Mouse (Mus musculus) erythroid progenitor cell, adult 5-6 weeks (primary cell): ENCODE data around the gene Sptlc3. TPM values are rescaled to one million over a fixed set of nuclear protein-coding genes. Genes with fewer than 3 reads are reported as not detected.
A peak's percentile ranks its signal among the peaks of the same experiment; 100 is the strongest.

Source experiments
- ATAC-seq: replicated peaks from 2 replicates; pipeline ENCODE4 v1.8.0; 2016; ENCODE audit warnings: moderate number of reproducible peaks, mild to moderate bottlenecking, moderate TSS enrichment, inconsistent platforms; ENCODE audit not compliant: poor library complexity, low FRiP score, severe bottlenecking
- total RNA-seq, 2 experiments: library from RNA; stranded (forward) in 1 of 2; stranded (reverse) in 1 of 2; fragments of 150-400 nt in 1 of 2; fragments of 186-747, 209-891 nt in 1 of 2; gene quantifications; 2 replicates each; pipeline versions ENCODE4 v1.2.3 to v1.2.4; 2015 to 2017; ENCODE audit warnings: low replicate concordance in 2 of 2

The Sptlc3 gene
- total RNA-seq (2015; ENCODE audit: low replicate concordance) (not detected in 2 replicates), total RNA-seq (2017; ENCODE audit: low replicate concordance) (not detected in 2 replicates)

DNA sequence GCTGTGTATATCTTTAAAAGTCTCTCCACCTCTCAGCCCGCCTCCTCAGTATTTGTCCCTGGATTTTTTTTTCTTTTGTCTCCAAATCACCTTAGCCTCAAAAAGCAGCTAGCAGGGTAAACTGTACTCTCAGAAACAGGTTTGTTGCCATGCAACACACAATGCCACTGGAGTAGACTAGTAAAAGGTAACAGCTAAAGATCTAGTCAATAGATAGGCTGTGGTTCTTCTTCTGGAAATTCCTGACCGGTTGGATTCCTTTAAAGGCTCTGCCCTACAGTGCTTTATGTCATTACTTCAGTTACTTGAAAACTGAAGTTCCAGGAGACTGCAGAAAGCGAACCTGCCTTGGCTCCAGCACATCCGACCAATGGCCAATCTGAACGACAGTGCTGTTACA is at the start of gene Sptlc3:
TSS of gene Sptlc3 (plus strand) at position 78 of the 400 bp plus-strand sequence.
- ATAC-seq, result no peak

DNA sequence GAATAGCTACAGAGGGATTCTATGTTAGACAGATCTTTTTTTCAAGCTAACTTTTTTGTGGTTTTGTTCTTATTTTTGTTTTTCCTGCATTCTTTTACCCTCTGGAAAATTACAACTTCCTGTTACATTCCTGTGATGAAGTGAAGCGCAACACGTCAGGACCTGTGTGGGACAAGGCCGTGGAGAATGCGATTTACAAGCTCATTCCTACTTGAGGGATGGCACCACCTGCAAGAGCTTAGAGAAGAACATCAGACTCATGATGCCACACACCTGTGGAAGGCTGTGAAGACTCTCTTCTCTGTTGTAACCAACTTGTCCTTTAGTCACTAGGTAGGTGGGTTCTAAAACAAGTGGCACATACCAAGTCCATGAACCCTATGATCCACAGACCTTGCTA is 26.0 kb upstream of the Sptlc3 start:
- no peak for ATAC-seq

- ATAC-seq, result no peak
These were observed 5.0 kb upstream of the Sptlc3 start for GRCm38 (mm10) chr2:139488708-139489107.

GRCm38 (mm10) chr2:139494629-139495028 is 916 bp downstream of the Sptlc3 start:
- ATAC-seq, result no peak

- ATAC-seq, result no peak
These were observed 68.3 kb downstream of the Sptlc3 start for GRCm38 (mm10) chr2:139561966-139562505.

DNA sequence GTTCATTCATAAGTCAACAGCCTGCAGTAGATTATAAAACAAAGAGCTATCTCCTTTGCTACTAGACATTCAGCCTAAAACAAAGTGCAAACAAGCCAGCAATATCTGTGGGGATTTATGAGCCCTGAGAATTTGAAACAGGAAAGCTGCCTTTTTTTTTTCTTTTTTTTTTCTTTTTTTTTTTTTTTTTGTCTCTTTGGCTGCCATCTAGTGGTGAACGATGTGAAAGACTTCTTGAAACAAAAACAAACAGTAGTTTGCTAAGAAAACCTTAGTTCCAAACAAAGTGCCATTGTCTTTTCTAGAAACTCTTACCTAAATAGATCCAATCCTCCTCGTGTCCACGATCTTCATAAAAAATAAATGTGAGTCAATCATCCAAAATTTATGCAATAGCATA is 85.6 kb downstream of the Sptlc3 start:
- no peak for ATAC-seq

DNA sequence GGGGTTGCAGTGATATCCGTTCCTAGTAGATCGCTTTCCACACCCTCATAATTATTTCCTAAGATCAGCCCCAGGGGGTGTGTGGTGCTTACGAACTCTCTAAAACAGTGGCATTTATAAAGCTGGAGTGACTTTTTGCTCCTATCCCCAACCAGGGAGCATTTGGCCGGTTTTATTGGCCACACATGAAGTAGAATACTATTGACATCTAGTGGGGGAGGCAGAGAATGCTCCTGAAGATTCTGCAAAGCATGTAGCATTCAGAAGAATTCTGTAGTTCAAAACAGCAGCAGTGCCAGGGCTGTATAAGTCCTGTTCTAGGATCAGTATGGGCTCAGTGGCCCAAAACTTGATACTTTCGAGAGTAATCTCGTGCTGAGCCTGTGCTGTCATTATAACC is 89.1 kb downstream of the Sptlc3 start:
- ATAC-seq, result no peak

DNA sequence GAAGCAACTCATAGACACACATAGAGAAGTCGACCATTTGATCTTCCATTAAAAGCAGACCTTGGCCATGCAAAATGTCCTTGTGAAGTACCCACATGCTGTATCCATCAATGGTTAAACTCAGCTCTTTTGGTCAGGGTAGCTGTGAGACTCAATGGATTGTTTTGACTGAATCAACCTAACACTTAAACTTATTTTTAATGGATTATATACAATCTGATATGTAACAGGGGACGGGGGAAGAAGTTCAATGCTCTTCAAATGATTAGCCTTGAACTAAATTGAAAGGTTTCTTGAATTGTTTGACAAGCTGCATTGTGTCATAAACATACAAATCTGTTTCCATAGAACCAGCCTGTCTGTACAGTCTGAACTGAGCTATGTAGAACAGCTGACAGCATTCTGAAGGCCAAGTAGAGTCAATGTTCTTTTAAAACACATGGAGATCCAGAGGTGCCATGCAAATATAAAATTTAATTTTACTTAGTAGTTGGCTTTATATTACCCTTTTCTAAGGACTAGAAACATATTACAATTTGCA is 94.0 kb downstream of the Sptlc3 start:
- ATAC-seq, result no peak

GRCm38 (mm10) chr2:139589905-139590304 is 96.2 kb downstream of the Sptlc3 start:
- ATAC-seq, result no peak

DNA sequence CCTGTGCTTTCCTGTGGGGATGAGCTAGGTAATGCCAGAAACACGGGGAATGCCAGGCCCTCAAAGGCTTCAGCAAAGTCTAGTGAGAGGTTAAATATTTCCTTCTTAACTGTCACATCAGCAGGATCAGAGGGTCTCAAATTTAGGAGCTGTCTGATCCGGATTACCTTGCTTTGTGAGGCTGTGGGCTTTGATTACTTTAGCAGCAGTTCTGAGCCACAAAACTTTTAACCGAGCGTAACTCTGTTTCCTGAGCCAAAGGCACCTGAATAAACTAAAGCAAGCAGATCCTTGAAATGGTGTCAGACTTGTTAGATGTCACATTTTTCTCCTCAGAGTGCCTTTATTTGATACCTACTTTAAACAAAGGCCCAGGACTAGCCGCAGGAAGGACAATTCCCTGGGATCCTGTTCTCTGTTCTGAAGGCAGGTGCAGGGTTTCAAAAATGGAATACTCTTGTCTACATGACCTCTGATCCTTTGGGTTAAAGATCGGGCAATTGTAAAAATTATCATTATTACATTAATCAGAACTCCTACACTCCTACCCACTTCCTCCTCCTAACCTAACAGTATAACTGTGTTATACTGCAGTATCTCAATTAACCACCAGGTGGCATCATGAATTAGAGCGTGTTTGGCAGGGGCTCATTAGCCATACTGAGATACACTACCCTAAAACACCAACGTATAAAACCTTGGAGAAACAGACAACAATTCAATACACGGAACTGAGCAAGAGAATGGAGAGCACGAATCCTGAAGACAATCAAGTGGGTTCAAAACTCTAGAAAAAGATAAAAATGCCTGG is 97.4 kb downstream of the Sptlc3 start:
- peak; percentile 68; the same call in 1 of the 2 replicates for ATAC-seq

DNA sequence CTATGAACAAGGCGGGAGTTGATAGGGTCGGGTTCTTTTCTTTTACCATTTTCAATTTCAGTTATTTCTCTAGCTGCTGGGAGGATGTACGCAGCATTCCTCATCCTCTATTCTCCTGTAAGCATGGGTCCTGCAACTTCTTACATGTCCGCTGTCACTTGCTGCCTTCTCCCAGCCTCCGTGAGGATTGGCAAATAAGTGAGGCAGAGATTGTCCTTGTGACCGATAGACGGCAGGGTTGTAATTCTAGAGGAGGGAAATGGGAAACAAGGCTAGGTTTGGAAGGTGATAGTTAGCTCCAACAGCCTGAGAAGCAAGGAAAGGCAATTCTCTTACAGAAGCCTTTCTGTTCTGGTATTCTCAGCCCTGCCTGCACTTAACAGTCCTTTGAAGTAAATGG is 98.4 kb downstream of the Sptlc3 start:
- ATAC-seq, result no peak

GRCm38 (mm10) chr2:139597229-139597628 is 103.5 kb downstream of the Sptlc3 start:
- ATAC-seq, result no peak

DNA sequence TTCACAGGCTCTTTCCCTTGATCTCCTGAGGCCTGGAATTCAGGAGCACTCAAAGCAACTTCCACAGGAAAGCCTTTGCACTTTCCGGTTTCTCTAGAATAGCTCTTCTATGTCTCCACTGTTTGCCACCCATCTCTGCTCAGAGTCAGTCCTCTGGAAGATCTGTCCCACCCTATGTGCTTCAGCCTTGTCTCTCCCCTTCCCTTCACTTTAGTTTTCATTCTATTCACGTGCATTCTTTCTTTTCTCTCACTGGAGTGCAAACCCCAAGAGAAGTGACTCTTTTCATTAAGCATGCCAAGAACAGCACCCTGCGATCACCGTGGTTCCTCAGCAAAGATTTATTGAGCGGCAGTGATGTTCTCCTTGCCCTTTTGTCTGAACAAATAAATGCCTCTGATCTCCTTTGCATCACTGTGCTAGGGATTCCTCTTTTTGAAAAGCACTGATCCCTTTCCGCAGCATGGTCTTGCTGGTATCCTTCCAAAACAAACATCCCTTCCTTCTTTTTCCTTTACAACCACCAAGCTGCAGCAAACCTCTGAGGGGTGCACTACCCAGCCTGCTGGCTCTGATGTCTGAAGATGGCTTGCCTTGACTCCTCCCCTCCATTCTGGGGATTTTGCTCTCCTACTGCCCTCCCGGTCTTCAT is 108.0 kb downstream of the Sptlc3 start:
- ATAC-seq, result no peak

DNA sequence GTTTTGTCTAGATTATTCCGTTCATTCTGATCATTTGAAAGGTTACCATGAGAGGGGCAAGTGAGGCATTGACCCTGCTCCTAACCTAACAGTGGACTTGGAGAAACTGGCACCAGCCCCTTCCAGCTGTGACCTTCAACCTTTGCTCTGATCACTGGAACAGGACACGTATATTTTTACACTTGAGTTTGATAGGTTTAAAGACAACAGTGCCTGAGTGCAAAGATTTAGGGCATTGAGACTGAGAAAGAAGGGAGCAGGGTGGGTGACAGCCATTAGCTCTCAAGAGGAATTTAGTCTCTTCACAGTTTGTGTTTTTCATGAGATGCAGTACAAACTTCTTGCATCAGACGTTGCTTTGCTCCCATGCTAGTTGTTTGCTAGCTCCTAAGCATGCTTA is 114.5 kb downstream of the Sptlc3 start:
- no peak for ATAC-seq

GRCm38 (mm10) chr2:139608810-139609209 is 115.1 kb downstream of the Sptlc3 start:
- no peak for ATAC-seq

- ATAC-seq, result no peak
These were observed 115.5 kb downstream of the Sptlc3 start for GRCm38 (mm10) chr2:139609231-139609630.

GRCm38 (mm10) chr2:139609662-139610291 is 116.1 kb downstream of the Sptlc3 start:
- ATAC-seq, result no peak

DNA sequence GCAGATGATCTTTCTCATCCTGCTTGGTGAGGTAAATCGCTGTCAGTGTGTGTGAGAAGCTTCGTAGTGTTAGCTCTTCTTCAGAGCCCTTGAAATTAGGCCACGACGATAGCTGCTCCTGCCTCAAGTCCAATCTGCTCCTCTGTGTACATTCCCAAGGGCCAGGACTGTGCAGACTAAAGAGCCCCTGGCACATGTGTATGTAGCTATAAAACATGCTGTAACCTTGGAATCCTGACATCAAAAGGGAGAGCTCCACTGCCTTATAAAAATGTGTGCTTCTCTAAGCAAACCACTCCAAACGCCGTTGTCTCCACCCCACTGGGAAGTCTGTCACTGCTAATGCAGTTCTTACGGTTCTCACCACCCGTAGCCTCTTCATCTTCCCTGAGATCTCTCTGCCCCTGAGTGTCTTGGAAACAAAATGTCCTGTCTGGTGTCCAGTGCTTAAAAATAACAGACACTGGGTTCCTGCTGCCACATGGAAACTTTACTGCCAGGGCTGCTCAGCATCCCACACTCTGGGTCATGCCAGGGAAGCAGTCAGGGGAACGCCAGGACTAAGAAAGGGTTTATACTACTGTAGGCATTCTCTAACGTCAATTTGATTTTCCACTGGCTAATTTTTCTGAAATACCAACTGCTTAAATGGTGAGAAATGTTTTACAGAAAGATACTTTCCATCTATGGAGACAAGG is 118.8 kb downstream of the Sptlc3 start:
- no peak for ATAC-seq

DNA sequence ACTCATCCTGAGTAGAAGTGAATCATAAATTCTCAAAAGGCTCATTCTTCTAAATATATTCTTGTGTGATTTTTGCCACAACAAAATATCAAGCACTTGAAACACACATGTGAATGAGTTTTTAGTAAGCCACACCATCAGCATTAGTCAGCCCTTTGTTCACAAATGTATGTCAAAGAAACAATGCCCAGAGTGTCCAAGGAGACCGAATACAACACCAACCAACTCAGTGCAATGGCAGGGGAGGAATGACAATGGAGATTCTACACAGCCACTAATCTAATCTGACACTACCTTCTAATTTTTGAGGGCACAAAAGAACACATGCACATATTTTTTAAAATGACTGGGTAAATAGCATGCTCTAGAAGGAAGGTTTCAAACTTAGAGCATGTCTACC is 132.8 kb downstream of the Sptlc3 start:
- no peak for ATAC-seq

GRCm38 (mm10) chr2:139628731-139629130 is 135.0 kb downstream of the Sptlc3 start:
- no peak for ATAC-seq
